Mouse (Mus musculus): ENCODE results near the gene Gm11096. TPM values are rescaled to one million over a fixed set of nuclear protein-coding genes. Genes with fewer than 3 reads are reported as not detected.
A peak's percentile ranks its signal among the peaks of the same experiment; 100 is the strongest.

The Gm11096 gene
- total RNA-seq, 2 experiments from 2014 or later, result not detected

DNA sequence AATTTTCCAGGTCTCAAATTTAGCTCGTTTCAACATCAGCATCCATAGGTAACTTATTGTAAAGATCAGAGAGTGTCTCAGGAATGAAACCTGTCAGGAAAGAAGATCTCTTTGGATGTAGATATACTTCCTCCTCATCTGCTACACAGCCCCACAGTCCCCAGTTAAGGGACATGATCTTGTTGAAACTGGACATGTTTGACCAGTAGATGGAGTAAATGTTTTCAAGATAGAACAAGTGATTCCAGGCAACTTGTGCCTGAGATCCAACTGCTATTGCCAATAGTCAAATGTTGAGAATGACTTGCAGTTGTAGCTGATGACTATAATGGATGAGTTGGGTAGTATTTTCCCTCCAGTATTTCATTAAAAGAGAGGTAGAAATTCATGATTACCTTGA, 35.9 kb downstream of the Gm11096 start:
- no peak for ATAC-seq (replicated peaks; ENCODE audit: low FRiP score, low TSS enrichment, poor library complexity, severe bottlenecking)

DNA sequence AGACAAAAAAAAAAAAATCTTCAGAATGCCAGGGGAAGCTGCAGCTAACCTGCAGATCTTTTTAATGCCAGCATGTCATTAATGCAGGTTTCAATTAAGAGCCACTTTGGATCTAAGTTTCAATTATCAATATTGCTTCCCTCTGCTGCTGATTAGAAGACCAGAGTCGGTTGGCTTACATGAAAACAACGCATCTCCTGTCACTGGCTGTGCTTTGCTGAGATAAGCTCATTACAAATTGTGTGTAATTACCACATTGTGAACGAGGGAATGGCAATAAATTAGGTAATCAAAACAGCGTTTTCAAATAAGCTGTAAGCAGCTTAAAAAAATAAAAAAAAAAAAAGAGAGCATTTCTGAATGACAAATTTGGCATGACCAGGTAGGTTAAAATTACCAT, 38.2 kb downstream of the Gm11096 start:
- peak; percentile 86 for ATAC-seq (replicated peaks; ENCODE audit: low FRiP score, low TSS enrichment, poor library complexity, severe bottlenecking)

DNA sequence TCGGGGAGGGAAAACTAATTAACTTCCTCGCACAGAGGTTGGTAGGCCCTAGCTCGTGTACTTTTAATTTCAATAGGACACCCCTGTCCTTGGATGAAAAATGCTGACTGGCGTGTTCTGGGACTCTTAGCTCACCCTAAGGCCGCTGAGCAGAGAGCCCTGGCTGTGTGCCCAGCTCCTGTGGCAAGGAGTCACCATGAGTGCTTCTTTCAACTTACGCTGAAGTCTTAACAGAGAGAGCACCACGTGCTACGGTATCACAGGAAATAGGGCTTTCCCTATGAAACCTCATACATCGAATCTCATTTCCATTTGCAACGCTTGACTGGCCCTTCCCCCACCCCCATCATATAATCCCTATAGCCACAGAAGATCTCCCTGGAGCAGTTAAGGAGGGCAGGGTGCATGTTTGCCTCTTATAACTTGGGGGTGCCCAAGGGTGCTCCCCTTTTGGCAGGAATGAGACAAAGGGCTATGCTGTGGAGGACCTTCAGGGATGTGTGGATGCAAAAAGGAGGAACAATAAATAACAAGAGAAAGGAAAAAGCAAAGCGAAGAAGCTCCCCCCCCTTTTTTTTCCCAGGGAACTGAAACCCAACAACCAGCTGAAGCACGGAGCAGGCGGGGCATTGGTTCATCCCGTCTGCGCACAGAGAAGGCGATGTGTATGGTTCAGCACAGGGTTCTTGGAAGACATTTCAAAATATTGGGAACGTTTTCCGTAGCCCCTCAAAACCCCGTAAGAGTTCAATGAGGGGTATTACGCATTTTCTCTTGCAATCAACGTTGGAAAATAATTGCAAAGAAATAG, 39.0 kb downstream of the Gm11096 start:
- peak; percentile 94 for ATAC-seq (replicated peaks; ENCODE audit: low FRiP score, low TSS enrichment, poor library complexity, severe bottlenecking)

GRCm38 (mm10) chr17:81481843-81482490, 40.4 kb downstream of the Gm11096 start:
- no peak for ATAC-seq (replicated peaks; ENCODE audit: low FRiP score, low TSS enrichment, poor library complexity, severe bottlenecking)

DNA sequence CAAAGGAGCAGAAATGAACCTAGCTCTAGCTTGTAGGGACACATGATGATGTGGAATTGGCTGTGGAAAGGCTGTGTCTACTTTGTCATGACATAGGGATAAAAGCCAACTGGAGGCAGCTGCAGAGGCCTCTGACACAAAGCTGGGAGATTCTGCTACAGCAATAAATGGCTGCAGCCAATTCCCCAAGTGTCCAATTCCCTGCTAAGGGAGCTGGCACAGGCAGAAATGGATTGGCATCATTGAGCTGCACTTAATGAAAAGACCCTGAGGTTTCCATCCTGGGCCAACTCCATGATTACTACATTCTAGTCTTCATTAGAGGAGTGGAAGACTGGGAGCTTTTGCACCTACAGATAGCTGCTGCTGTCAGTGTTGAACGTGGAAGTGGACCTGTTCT, 44.8 kb downstream of the Gm11096 start:
- no peak for ATAC-seq (replicated peaks; ENCODE audit: low FRiP score, low TSS enrichment, poor library complexity, severe bottlenecking)
